Mouse (Mus musculus): ENCODE results near the gene Creb5. TPM values are rescaled to one million over a fixed set of nuclear protein-coding genes. Genes with fewer than 3 reads are reported as not detected.

The Creb5 gene
- total RNA-seq, 4 experiments from 2014 or later = 2.5 to 4.4 (median 3.3) TPM

DNA sequence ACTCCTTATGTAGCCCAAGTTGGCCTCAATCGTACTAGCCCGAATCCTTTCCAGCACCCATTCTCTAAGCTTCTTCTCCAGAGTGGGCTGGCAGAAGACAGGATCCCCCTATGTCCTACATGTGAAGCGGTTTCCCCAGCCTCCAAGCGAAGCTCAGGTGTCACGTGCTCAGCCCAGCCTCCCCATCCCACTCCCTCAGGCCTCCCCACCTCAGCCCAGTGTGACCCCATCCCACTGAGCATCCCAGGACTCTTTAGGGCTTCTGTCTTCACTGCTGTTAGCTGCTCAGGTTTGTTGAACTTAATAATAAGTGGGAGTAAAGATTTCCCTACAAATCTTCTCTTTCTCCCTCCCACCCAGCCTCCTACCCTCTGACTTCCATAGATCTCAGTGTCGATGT lies 261.2 kb downstream of the Creb5 start:
- no peak for DNase-seq

DNA sequence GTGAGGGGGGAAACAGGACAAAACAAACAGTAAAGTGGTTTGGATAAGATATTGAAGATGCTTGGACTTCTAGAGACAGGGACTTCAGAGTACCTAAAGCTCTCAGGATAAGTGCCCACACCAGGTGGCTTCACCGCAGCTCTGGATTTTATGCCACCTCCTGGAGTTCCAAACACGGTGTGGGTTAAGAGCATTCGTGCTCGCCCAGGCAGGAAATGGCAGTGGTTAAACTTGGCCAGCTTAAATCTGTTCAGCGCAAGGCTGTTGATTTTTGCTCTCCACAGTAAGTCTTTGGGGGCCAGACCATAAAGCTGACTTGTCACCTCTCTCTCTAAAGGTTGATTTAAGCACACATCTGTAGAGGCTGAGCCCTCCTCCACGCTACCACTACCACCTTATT lies 262.3 kb downstream of the Creb5 start:
- no peak for DNase-seq

GRCm38 (mm10) chr6:53556050-53556449 lies 269.0 kb downstream of the Creb5 start:
- DNase-seq = no peak

DNA sequence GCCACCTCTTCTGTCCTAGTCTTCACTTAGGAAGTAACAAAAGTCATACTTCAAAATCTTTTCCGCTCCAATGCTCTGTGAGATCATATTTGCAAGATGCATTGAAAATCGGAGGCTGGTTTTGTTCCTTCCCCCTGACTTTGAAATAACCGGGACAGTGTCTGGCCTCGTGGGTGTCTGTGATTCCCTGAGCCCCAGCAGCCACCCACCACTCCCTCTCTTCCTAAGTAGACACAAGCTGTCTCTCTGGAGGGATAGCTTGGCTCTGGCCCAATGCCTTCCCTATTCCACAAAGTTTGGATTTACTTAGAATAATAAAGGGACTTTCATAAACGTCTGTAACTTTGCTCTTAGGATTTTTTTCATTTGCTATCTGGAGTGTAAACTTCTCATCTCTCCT lies 273.9 kb downstream of the Creb5 start:
- DNase-seq = no peak

DNA sequence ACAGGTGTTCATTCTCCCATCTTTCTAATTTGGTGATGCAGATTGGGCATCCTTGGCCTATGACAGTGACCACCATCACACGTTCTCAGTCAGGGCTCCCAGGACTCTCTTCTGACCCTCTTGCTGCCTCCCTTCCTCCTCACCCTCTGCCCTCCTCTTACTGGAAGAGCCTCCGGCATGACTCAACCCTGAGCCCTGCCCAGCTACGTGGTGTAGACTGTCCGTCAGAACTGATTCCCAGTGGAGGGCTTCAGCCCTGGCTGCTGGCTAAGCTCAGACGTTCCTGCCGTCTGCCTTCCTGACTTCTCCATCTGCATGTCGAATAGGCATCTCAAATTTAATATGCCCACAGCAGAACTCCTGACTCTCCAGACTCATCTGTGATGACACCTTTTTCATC lies 275.5 kb downstream of the Creb5 start:
- no peak for DNase-seq

- DNase-seq = no peak
These were observed 276.6 kb downstream of the Creb5 start for GRCm38 (mm10) chr6:53563546-53564185.

GRCm38 (mm10) chr6:53569436-53569835 lies 282.4 kb downstream of the Creb5 start:
- DNase-seq = no peak

DNA sequence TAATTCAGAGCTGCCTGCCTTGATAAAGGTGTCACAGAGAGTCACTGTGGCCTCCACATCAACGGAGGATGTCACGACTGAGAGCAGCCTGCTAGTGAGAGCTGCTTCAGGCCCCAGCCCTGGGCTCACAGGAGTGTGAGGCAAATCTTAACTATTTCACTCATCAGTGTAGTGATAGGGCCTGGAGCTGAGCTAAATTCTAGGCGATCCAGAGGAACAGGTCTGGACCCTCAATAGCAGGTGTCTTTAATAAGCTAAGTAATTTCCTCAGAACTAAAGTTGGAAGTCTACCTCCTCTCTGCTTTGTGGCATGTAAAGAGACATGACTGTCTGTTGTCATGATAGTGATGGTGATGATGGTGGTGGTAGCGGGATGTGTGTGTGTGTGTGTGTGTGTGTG lies 283.8 kb downstream of the Creb5 start:
- no peak for DNase-seq

- no peak for DNase-seq
These were observed 284.6 kb downstream of the Creb5 start for GRCm38 (mm10) chr6:53571571-53572122.

DNA sequence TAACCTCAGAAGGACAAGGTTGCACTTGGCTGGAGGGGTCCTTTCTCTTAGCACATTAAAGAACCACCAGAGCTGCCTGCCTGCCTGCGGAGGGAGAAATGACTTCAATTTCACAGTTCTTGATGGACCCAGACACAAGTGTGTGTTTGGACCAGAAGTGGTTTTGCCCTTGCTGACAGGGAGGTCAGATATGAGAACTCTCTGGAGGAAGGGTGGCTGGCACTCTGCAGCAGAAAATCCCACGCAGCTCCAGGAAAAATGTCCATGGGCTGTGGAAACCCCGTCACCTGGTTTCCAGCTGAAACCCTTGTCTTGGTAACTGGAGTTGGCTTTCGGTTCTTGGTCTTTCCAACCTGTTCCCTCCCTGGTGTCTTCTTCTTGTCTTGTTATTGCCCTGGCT lies 285.4 kb downstream of the Creb5 start:
- DNase-seq = no peak

GRCm38 (mm10) chr6:53572979-53573710 lies 286.1 kb downstream of the Creb5 start:
- peak; percentile 89 for DNase-seq

DNA sequence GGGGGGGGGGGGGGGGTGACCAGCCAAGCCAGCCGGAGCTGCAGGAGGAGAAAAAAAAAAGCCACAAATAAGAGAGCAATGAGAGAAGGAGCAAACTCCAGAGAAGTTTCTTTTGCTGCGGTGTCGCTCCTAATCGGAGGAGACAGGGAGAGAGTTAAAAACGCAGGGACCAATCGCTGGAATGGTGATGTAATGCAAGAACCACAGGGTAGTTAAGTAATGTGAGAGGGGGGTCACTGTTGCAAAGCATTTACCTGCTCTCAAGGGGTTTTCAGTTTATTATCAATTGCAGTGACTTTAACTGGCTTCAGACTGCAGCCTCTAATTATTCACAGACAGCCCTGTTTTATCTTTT lies 286.6 kb downstream of the Creb5 start:
- no peak for DNase-seq

DNA sequence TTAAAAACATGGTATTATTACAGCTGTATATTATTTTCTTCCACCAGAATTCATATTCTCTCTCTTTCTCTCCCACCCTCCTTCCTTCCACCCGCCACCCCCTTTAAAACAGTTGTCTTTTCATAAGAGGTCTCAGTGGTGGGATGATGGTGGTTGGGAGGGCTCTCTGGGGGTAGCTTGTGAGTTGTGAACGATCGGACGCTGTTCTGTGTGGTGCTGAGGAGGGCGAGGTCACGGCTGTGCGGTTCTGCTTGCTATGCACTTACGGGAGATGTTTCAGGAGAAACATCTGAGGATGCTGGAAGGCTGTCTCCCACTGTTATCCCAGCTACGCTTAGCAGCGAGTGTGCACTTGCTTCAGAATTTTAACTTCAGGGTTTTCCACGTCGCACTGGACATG lies 287.0 kb downstream of the Creb5 start:
- DNase-seq = no peak

DNA sequence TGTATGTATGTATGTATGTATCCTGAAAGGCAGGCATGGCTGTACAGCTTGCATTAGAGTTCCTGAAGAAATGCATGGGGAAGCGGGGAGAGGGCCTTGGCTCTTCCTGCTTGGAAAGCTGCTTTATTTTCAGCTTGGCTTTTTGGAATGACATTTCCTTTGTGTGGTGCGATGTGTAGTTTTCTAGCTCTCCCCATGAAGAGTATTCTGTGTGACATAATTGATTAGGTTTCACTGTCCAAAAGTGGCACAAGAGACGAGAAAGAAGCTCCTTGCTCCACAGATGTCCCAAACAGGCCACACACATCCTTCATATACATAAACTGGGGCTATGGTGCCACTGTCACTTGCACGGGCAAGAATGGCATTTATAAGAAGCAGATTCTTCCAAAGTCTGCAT lies 288.1 kb downstream of the Creb5 start:
- DNase-seq = no peak

GRCm38 (mm10) chr6:53575836-53576235 lies 288.8 kb downstream of the Creb5 start:
- DNase-seq = no peak

DNA sequence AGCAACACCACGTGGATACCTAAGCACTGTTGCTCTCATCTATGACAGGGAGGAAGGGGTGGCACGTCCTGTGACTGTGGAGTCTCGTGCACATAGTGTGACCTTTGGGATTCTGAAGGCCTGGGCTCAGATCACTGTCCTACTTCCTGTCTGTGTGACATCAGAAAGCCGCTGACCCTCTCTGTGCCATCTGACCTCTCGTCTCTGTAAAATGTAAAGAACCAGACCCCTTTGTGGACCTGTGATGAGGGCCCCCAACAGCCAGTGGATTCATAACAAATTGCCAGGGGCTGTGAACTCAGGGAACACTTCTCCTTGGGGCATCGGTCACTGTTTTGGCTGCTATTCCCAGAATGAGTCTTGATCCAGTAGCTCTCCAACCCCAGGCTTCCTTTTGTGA lies 289.8 kb downstream of the Creb5 start:
- DNase-seq = no peak

- DNase-seq = no peak
These were observed 290.7 kb downstream of the Creb5 start for GRCm38 (mm10) chr6:53577776-53578175.

DNA sequence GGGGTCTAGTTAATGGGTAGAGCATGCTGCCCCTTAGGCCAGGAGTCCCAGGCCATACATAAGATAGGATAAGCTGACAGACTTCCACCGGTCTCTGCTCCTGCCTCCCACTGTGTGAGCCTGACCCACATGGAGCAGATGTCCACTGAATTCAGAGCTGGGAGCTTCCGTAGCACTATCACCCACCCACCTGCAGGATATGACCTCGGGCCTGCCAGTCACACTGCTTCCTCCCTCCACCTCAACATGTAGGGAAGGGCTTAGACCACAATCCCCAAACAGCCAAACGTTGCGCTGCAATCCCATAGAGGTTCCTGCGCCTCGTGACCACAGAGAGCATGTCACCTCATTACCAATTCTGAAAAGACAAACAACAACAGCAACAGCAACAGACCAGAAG lies 293.3 kb downstream of the Creb5 start:
- DNase-seq = no peak

GRCm38 (mm10) chr6:53583234-53583875 lies 296.3 kb downstream of the Creb5 start:
- no peak for DNase-seq

- no peak for DNase-seq
These were observed 297.8 kb downstream of the Creb5 start for GRCm38 (mm10) chr6:53584718-53585405.

GRCm38 (mm10) chr6:53589746-53590145 lies 302.7 kb downstream of the Creb5 start:
- no peak for DNase-seq

GRCm38 (mm10) chr6:53592230-53592629 lies 305.2 kb downstream of the Creb5 start:
- DNase-seq = no peak

GRCm38 (mm10) chr6:53593603-53594002 lies 306.5 kb downstream of the Creb5 start:
- DNase-seq = no peak

All from adrenal gland, adult 8-10 months (tissue).